Mouse (Mus musculus) midbrain, embryonic 14.5 days (tissue): ENCODE data around the gene Tspan32. TPM values are rescaled to one million over a fixed set of nuclear protein-coding genes. Genes with fewer than 3 reads are reported as not detected.

Experiments
- ATAC-seq: fragments of 200-750 bp; cut with Nextera tagmentation; 2 replicates; pipeline ENCODE4 v1.8.0; 2017; ENCODE audit warnings: moderate number of reproducible peaks, moderate library complexity; ENCODE audit not compliant: low FRiP score, low TSS enrichment
- DNase-seq: peaks from one replicate; pipeline ENCODE4 v3.0.0-alpha.2; 2015
- H3K27ac ChIP-seq: fragments of 300-500 bp; sonication (generic); replicated peaks from 2 replicates; pipeline ENCODE4 v1.5.1; 2014; ENCODE audit warnings: mild to moderate bottlenecking, low read depth, low read length, moderate library complexity
- H3K27me3 ChIP-seq: fragments of 300-500 bp; sonication (generic); 2 replicates; pipeline ENCODE4 v1.6.1; 2014; ENCODE audit warnings: low read length, control low read depth, mixed read lengths; ENCODE audit not compliant: control insufficient read depth, insufficient read depth
- H3K36me3 ChIP-seq: fragments of 300-500 bp; sonication (generic); 2 replicates; pipeline ENCODE4 v1.6.1; 2014; ENCODE audit warnings: low read length, control low read depth; ENCODE audit not compliant: control insufficient read depth, insufficient read depth
- H3K4me1 ChIP-seq: fragments of 300-500 bp; sonication (generic); 2 replicates; pipeline ENCODE4 v1.6.1; 2014; ENCODE audit warnings: mild to moderate bottlenecking, antibody characterized with exemption, low read length, control low read depth; ENCODE audit not compliant: control insufficient read depth, insufficient read depth
- H3K4me2 ChIP-seq: fragments of 300-500 bp; sonication (generic); 2 replicates; pipeline ENCODE4 v1.6.1; 2014; ENCODE audit warnings: mild to moderate bottlenecking, low read length, moderate library complexity
- H3K4me3 ChIP-seq: fragments of 300-500 bp; sonication (generic); replicated peaks from 2 replicates; pipeline ENCODE4 v1.5.1; 2014; ENCODE audit warnings: low read depth, low read length
- H3K9ac ChIP-seq: fragments of 300-500 bp; sonication (generic); replicated peaks from 2 replicates; pipeline ENCODE4 v1.6.1; 2014; ENCODE audit warnings: mild to moderate bottlenecking, low read length, moderate library complexity
- H3K9me3 ChIP-seq: fragments of 300-500 bp; sonication (generic); 2 replicates; pipeline ENCODE4 v1.6.1; 2016; ENCODE audit warnings: low read length, control low read depth, mixed read lengths; ENCODE audit not compliant: control insufficient read depth
- WGBS: fragments of 180-500 bp; shearing (Covaris S2); extraction: QIAGEN DNeasy Blood & Tissue Kit; methylation state at CpG from one replicate; pipeline ENCODE4 v1.1.7; 2014; 5-methylcytosine and 5-hydroxymethylcytosine counted together
- polyA plus RNA-seq: library from polyadenylated mRNA; unstranded; fragments of >200 nt; fragmentation: Nextera tagmentation; extraction: Ambion mirVana; gene quantifications from 2 replicates; pipeline ENCODE4 v1.2.1, GENCODE M21; 2014

Tspan32 gene
- polyA plus RNA-seq, 1 experiment from 2014 or later: 0.57 TPM

DNA sequence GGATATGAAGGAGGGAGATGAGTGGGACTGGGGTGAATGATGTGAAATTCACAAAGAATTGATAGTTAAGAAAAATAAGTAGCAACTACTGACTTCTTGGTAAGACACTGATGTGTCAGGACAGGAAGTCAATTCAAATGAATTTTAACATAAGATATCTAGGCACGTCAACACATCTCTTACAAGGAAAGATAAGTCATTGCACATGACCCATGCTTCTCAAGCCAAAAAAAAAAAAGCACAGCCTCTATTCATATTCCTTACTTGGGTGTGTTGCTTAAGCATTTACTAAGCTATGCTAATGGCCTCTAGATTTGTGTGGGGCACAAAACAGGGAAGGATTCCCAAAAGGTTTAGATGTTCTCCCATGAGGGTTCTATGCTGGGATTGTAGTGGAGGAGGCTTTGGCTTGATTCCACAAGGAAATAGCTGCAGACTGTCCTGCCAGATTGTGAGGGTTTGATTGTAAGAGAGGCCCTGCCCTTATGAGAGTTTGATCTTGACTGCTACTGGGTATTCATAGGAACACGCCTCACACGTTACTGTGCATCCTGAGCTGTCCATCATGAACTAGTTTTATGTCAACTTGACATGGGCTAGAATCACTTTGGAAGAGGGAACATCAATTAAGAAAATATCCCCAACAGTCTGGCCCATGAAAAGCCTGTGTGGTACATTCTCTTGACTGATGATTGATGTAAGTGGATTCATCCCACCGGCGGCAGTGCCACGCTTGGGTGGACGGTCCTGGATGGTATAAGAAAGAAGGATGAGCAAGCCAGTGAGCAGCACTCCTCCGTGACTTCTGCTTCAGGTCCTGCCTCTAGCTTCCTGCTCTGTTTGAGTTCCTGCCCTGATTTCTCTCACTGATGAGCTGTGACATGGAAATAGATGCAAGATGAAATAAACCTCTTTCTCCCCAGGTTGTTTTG is 29.9 kb downstream of the Tspan32 start:
- no peaks in the 10 kb centered on the region for H3K4me1 ChIP-seq
- H3K4me2 ChIP-seq: no peak overlapping the region
- no peak for ATAC-seq
- 91% methylated on average over 8 of the region's 8 CpGs for WGBS
- no peak overlapping the region for H3K9ac ChIP-seq
- no peaks in the 10 kb centered on the region for H3K36me3 ChIP-seq
- no peaks in the 10 kb centered on the region for H3K27me3 ChIP-seq
- H3K4me3 ChIP-seq: no peak overlapping the region
- DNase-seq: no peak
- no peaks in the 10 kb centered on the region for H3K9me3 ChIP-seq
- H3K27ac ChIP-seq: no peak overlapping the region

DNA sequence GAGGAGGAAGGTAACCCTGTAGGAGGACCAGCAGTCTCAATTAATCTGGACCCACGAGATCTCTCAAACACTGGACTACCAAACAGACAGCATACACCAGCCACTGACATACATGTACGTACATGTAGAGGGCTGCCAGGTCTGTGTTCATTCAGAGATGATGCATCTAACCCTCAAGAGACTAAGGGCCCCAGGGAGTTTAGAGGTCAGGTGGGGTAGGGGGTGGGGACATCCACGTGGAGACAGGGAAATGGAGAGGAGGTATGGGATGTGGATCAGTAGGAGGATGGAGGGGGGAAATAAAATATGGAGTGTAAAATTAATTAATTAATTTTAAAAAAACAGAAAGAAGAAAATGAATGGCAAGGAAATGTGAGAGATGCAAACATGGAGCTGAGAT is 31.9 kb downstream of the Tspan32 start:
- H3K9ac ChIP-seq: no peak overlapping the region
- H3K4me1 ChIP-seq: no peaks in the 10 kb centered on the region
- ATAC-seq (no peak), DNase-seq (no peak)
- H3K4me3 ChIP-seq: no peak overlapping the region
- H3K9me3 ChIP-seq: no peaks in the 10 kb centered on the region
- no peaks in the 10 kb centered on the region for H3K36me3 ChIP-seq
- 81% methylated on average over 3 of the region's 3 CpGs for WGBS
- H3K4me2 ChIP-seq: no peak overlapping the region
- H3K27me3 ChIP-seq: no peaks in the 10 kb centered on the region
- no peak overlapping the region for H3K27ac ChIP-seq

GRCm38 (mm10) chr7:143037306-143037705 is 32.5 kb downstream of the Tspan32 start:
- Histone ChIP-seq H3K4me2 (no peak overlapping the region), H3K4me1 (no peaks in the 10 kb centered on the region), H3K36me3 (no peaks in the 10 kb centered on the region), H3K27me3 (no peaks in the 10 kb centered on the region), H3K9ac (no peak overlapping the region), H3K27ac (no peak overlapping the region), H3K9me3 (no peaks in the 10 kb centered on the region), H3K4me3 (no peak overlapping the region)
- WGBS: 93% methylated on average over 4 of the region's 4 CpGs
- DNase-seq (no peak), ATAC-seq (no peak)

GRCm38 (mm10) chr7:143038174-143038931 is 33.5 kb downstream of the Tspan32 start:
- 96% methylated on average over 3 of the region's 3 CpGs for WGBS
- H3K27me3 ChIP-seq: no peaks in the 10 kb centered on the region
- no peak overlapping the region for H3K9ac ChIP-seq
- no peak overlapping the region for H3K27ac ChIP-seq
- H3K4me2 ChIP-seq: no peak overlapping the region
- H3K36me3 ChIP-seq: no peaks in the 10 kb centered on the region
- no peaks in the 10 kb centered on the region for H3K9me3 ChIP-seq
- no peak overlapping the region for H3K4me3 ChIP-seq
- no peaks in the 10 kb centered on the region for H3K4me1 ChIP-seq
- no peak for DNase-seq
- ATAC-seq: no peak

DNA sequence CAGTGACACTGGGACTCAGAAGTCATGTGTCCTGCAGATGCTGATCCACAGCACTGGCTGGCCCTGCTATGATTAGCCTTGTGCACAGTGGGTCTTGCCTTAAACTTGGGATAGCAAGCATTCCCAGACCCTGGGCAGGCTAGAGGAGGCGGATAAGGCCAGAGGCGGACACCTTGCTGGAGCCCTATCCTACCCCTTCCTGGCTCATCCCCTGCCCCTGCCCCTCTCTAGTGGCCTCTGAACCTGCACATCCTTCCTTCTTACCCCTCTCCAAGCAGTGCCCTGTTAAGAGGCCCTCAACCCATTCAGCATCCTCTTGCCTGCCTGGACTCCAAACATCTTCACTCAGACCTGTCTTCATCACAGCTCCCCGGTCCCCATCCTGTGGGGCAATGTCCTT is 35.7 kb downstream of the Tspan32 start:
- DNase-seq (no peak), ATAC-seq (no peak)
- Histone ChIP-seq H3K4me2 (no peak overlapping the region), H3K9ac (no peak overlapping the region), H3K4me1 (no peaks in the 10 kb centered on the region), H3K27me3 (no peaks in the 10 kb centered on the region), H3K9me3 (no peaks in the 10 kb centered on the region), H3K4me3 (no peak overlapping the region), H3K36me3 (no peaks in the 10 kb centered on the region), H3K27ac (no peak overlapping the region)
- WGBS: over 99% methylated on average over 3 of the region's 3 CpGs

GRCm38 (mm10) chr7:143041138-143041822 is 36.4 kb downstream of the Tspan32 start:
- no peaks in the 10 kb centered on the region for H3K36me3 ChIP-seq
- no peaks in the 10 kb centered on the region for H3K9me3 ChIP-seq
- H3K4me1 ChIP-seq: no peaks in the 10 kb centered on the region
- ATAC-seq (no peak), DNase-seq (no peak)
- H3K4me2 ChIP-seq: no peak overlapping the region
- H3K27me3 ChIP-seq: no peaks in the 10 kb centered on the region
- no peak overlapping the region for H3K9ac ChIP-seq
- 80% methylated on average over 3 of the region's 3 CpGs for WGBS
- no peak overlapping the region for H3K4me3 ChIP-seq
- no peak overlapping the region for H3K27ac ChIP-seq

DNA sequence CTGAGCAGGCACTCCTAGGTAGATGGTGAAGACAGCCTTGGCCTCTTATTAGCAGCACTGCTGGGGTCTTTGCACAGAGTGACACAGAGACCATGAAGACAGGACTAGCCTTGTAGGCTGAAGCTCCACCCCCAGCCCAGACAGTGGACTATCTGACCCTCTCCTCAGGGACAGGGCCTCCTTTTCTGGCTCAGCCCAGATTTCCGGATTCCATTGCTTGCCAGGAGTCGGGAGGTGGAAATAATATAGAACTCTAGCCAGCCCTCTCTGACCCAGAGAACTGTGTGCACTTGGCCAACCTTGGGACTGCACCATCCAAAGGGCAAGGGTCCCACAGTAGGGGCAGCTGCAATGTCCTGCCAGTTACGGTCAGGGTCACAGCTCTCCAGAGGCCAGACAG is 37.2 kb downstream of the Tspan32 start:
- DNase-seq: no peak
- H3K4me3 ChIP-seq: no peak overlapping the region
- 91% methylated on average over 3 of the region's 3 CpGs for WGBS
- no peaks in the 10 kb centered on the region for H3K27me3 ChIP-seq
- H3K4me2 ChIP-seq: no peak overlapping the region
- no peaks in the 10 kb centered on the region for H3K9me3 ChIP-seq
- no peaks in the 10 kb centered on the region for H3K36me3 ChIP-seq
- H3K4me1 ChIP-seq: no peaks in the 10 kb centered on the region
- no peak for ATAC-seq
- H3K9ac ChIP-seq: no peak overlapping the region
- H3K27ac ChIP-seq: no peak overlapping the region

DNA sequence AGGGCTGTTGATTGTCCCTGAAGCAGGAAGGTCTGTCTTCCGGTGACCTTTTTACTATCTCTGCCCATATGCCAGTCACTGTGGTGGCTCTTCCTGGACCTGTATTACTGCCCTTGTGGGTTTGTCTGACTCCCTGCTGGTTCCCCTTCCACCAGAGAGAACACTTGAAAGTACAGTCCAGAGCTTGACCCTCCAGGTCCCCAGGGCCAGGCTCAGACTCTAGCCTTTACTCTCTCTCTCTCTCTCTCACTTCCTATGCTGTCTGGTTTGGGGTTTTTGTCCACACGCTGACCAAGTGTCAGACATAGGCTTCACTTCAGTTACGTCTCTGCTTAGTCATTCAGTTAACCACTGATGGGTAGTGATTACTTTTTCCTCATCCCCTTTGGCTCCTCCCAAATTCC is 38.1 kb downstream of the Tspan32 start:
- Histone ChIP-seq H3K9me3 (no peaks in the 10 kb centered on the region), H3K4me1 (no peaks in the 10 kb centered on the region), H3K4me2 (no peak overlapping the region), H3K27me3 (no peaks in the 10 kb centered on the region), H3K9ac (no peak overlapping the region), H3K4me3 (no peak overlapping the region), H3K36me3 (no peaks in the 10 kb centered on the region), H3K27ac (no peak overlapping the region)
- ATAC-seq: no peak
- no peak for DNase-seq
- WGBS: 91% methylated on average over 3 of the region's 3 CpGs
